Mouse (Mus musculus) E14TG2a.4 (cell line): Measurements from ENCODE around the gene Tex44.

Experiments used
- CTCF ChIP-seq: conservative IDR thresholded peaks from 2 replicates; pipeline ENCODE4 v1.5.1; 2014; ENCODE audit warnings: low read length
- NANOG ChIP-seq: IDR thresholded peaks from 2 replicates; pipeline ENCODE4 v1.6.1; 2014; ENCODE audit warnings: borderline replicate concordance, low read length, mixed read lengths

DNA sequence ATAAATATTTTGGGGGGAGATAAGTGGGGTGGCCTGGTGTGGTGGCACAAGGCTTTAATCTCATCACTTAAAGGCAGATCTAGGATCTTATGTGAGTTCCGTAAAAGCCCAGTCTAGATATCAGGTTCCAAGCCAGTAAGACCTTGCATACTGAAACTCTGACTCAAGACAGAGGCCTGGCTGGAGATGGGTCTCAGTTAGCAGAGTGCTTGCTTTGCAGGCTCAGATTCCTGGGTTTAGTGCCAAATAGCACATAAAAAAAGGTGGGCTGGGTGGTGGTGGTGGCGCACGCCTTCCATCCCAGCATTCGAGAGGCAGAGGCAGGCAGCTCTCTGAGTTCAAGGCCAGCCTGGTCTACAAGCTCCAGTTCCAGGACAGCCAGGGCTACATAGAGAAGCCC, 43.7 kb downstream of the Tex44 start:
- no peak for TF ChIP-seq CTCF
- no peak for TF ChIP-seq NANOG
